ENCODE assay signal across 9 mouse cellular contexts in genomic region chr2:22985973-22986657, GRCm38 (mm10). TPM values are rescaled to one million over a fixed set of nuclear protein-coding genes. Genes with fewer than 3 reads are reported as not detected.
DNase-seq lines count a peak whose midpoint lies in the region; ATAC-seq lines count a peak whose summit lies in the region.
"Had no signal": no experiment of that assay in that cellular context is flagged by ENCODE, and none has a peak within 500 bp of the region (broad histone marks: within the 10 kb centered on the region; RNA-seq: fewer than 3 reads in every experiment).

No protein-coding gene starts in this region.

- H3K4me1 ChIP-seq in hindbrain, embryonic 14.5 days (replicated peaks; ENCODE audit: control insufficient read depth, insufficient read depth, low read length) = no peaks in the 10 kb centered on the region
- no peaks in the 10 kb centered on the region for H3K4me1 ChIP-seq in hindbrain, embryonic 11.5 days (replicated peaks; ENCODE audit: control insufficient read depth, insufficient read depth, low read length)

- no peaks in the 10 kb centered on the region for H3K36me3 ChIP-seq in hindbrain, embryonic 14.5 days (replicated peaks; ENCODE audit: control insufficient read depth, insufficient read depth)
- H3K36me3 ChIP-seq in hindbrain, embryonic 11.5 days (ENCODE audit: control insufficient read depth, insufficient read depth, low read length) = no peaks in the 10 kb centered on the region
- H3K36me3 ChIP-seq in splenic B cell, adult 2 months (ENCODE audit: control insufficient read depth, insufficient read depth, low read length, poor library complexity, severe bottlenecking) = no peaks in the 10 kb centered on the region

- H3K4me2 ChIP-seq in hindbrain, embryonic 14.5 days (replicated peaks) = no peak overlapping the region
- H3K4me2 ChIP-seq in hindbrain, embryonic 11.5 days (replicated peaks; ENCODE audit: low read depth, low read length) = no peak overlapping the region

- ATAC-seq in hindbrain, embryonic 14.5 days (ENCODE audit: low FRiP score) = peak; percentile 61; the same call in 1 of the 2 replicates
- ATAC-seq in hindbrain, embryonic 11.5 days (ENCODE audit: low FRiP score) = no peak

- no peaks in the 10 kb centered on the region for H3K27me3 ChIP-seq in hindbrain, embryonic 14.5 days (ENCODE audit: control insufficient read depth, insufficient read depth, low read length)
- no peaks in the 10 kb centered on the region for H3K27me3 ChIP-seq in hindbrain, embryonic 11.5 days (ENCODE audit: control insufficient read depth, insufficient read depth, low read length)
- no peaks in the 10 kb centered on the region for H3K27me3 ChIP-seq in splenic B cell, adult 2 months (ENCODE audit: control insufficient read depth, insufficient read depth, low read length, poor library complexity, severe bottlenecking)

- no peaks in the 10 kb centered on the region for H3K9me3 ChIP-seq in hindbrain, embryonic 14.5 days (ENCODE audit: control insufficient read depth, low read length)
- H3K9me3 ChIP-seq in hindbrain, embryonic 11.5 days (ENCODE audit: control insufficient read depth, low read length) = no peaks in the 10 kb centered on the region

- DNase-seq in hindbrain, embryonic 14.5 days (ENCODE audit: low spot score) = peak; percentile 47
- no peak for DNase-seq in hindbrain, embryonic 11.5 days (ENCODE audit: low spot score)
- DNase-seq in right cerebral cortex, postnatal 10 days (ENCODE audit: low spot score in 2 of 2) = peak; percentile 49 to 68
- DNase-seq in right cerebral cortex, postnatal 14 days = no peak
- DNase-seq in kidney, adult 9 months = peak; percentile 52
- peak; percentile 72 for DNase-seq in splenic B cell, adult 2 months (ENCODE audit: low read depth, low spot score)
- no peak for DNase-seq in thymus, postnatal 10 days (ENCODE audit: low spot score in 2 of 2)
- DNase-seq in thymus, adult 18-20 months = no peak

- no peak overlapping the region for H3K9ac ChIP-seq in hindbrain, embryonic 14.5 days
- no peak overlapping the region for H3K9ac ChIP-seq in hindbrain, embryonic 11.5 days (ENCODE audit: low read depth, low read length)
- H3K9ac ChIP-seq: liver, embryonic 14.5 days had no signal

- H3K4me3 ChIP-seq in hindbrain, embryonic 14.5 days (replicated peaks; ENCODE audit: low read length) = no peak overlapping the region
- no peak overlapping the region for H3K4me3 ChIP-seq in hindbrain, embryonic 11.5 days (ENCODE audit: low read depth, low read length)

- peak overlapping the region; percentile 4; the same call in 1 of the 2 replicates for H3K27ac ChIP-seq in hindbrain, embryonic 14.5 days
- H3K27ac ChIP-seq in hindbrain, embryonic 11.5 days (ENCODE audit: low read depth, low read length) = no peak overlapping the region
- H3K27ac ChIP-seq: liver, embryonic 14.5 days had no signal

- WGBS in hindbrain, embryonic 14.5 days = 51% methylated on average over 2 of the region's 2 CpGs
- WGBS in hindbrain, embryonic 11.5 days = 70% methylated on average over 2 of the region's 2 CpGs

RNA-seq across cellular contexts. Expression of gene Abi1, which starts 53.9 kb away (rescaled TPM):
- 62.2 and 67.9 TPM in 2 replicates for polyA plus RNA-seq in hindbrain, embryonic 14.5 days (2014; fragmentation: Nextera tagmentation; extraction: Ambion mirVana)
- 40.9 and 48.4 TPM in 2 replicates for polyA plus RNA-seq in hindbrain, embryonic 11.5 days (2014; fragmentation: Nextera tagmentation; extraction: Ambion mirVana)

Comparison
In these comparisons a context has a peak if more than half of its experiments do, and no peak if none do; other contexts are left out.
1. DNase-seq: peak in hindbrain, embryonic 14.5 days (single experiment), right cerebral cortex, postnatal 10 days (2 of 2), kidney, adult 9 months (single experiment) and splenic B cell, adult 2 months (single experiment); none in hindbrain, embryonic 11.5 days (single experiment), right cerebral cortex, postnatal 14 days (single experiment), thymus, postnatal 10 days (0 of 2) and thymus, adult 18-20 months (0 of 2).